Mouse (Mus musculus): ENCODE data around the gene Slc8b1.

- no peak for TF ChIP-seq POLR2A (IDR thresholded peaks at IDR 0.05; ENCODE audit: borderline replicate concordance, extremely low read depth, low read depth, low read length)
- no peak for TF ChIP-seq CTCF (IDR thresholded peaks at IDR 0.05; ENCODE audit: insufficient read depth, low read length)
Observed at GRCm38 (mm10) chr5:120502147-120502621, 8.8 kb upstream of the Slc8b1 start.

Data from lung, adult 2 months (tissue).